Mouse (Mus musculus): ENCODE results near the gene Itk.
"Not testable (repeated sequence)": the region's sequence is repeated elsewhere in the genome, so short reads cannot be mapped to it uniquely, and the experiment has no call there.

The Itk gene

GRCm38 (mm10) chr11:46389336-46390117 is at the start of gene Itk:
TSS of gene Itk (minus strand) at chr11:46389515.
- DNase-seq, result no peak

GRCm38 (mm10) chr11:46437459-46438000 is 48.2 kb upstream of the Itk start:
- DNase-seq, result no peak

DNA sequence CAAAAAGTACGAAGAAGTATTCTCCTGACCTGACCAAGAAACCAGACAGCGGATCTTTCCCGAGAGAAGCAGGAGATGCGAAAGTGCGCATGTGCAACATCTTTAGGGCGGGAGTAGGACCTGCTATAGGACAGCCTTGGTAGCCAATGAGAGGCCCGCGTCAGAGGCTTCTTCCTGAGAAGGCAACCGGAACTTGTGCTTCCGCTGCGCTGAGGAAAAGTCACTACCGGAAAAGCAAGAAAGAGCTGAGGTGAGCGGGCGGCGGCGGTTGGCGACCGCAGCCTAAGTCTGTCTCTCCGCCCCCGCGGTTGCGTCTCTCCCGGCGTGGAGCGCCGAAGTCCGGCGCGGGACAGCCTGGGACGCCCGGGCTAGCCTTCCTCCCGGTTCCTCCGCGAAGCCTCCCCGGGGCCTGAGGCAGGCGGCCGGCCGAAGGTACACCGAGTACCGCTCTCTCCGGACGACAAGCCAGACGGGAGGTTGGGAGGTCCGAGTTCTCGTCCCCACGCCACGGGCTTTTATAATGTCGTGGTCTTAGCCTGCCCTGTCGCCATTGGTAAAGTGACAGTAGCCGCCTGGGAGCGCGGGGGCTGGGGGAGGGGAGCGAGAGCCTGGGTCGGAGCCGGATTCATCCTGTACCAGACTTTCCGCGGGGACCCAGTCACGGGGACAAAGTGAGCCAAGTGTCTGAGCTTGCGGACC is 47.6 kb upstream of the Itk start, which contains the start of gene Med7:
Gene Med7, plus strand, starts transcription at position 166 of the 699 bp plus-strand sequence.
- peak; percentile 97 for DNase-seq

DNA sequence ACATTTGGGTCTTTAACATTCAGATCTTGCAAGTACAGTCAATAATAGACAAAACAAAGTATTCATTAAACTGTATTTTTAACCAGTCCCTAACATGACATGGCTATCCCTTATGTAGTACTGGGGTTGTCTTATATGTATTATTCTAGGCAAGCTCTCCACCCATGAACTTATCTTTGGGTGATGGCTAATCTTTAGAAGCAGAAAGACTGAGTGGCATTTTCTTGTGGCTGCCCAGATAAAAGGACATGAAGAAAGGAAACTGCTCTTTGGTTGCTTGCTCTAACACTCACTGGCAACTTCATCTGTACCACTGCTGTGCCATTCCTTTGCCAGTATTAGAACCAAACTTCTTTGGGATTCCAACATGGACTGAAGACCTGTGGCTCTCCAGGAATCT is 46.0 kb upstream of the Itk start:
- no peak for DNase-seq

GRCm38 (mm10) chr11:46431129-46431528 is 41.8 kb upstream of the Itk start:
- peak; percentile 82 for DNase-seq

GRCm38 (mm10) chr11:46430123-46430522 is 40.8 kb upstream of the Itk start:
- no peak for DNase-seq

DNA sequence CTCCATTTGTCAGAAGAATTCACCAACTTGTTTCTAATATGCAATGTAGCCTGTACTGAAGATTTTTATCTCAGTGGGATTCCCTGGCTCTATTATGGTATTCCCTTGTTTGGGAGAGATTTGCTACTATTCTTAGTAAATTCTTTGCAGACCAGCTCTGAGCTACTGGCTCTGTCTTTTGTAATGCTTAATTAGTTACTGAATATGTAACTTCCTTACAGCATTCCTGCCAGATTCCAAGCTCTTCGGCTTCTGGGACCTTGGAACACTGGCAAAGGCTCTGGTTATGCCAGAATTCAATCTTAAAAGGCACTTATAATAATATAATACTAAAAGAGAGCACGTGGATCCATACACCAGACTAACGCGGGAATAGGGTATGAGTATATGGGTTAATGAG is 38.8 kb upstream of the Itk start:
- DNase-seq, result not testable (repeated sequence)

- DNase-seq, result no peak
Measured at GRCm38 (mm10) chr11:46421086-46421888, 32.0 kb upstream of the Itk start.

DNA sequence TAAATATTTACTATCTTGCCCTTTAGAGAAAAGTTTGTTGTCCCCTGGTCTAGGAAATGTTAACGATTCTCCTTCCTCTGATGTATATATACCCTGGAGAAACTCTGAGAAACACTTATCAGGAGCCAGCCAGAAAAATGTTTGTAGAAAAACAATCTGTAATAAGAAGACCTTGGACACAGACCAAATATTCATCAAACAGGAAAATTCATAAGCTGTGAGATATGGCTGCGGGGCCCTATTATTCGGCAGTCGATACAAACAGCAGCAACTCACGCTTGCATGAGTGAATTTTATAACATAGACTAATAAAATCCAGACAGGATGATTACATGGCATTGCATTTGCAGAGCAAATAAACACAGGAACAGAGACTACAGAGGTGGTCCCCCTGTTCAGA is 29.5 kb upstream of the Itk start:
- DNase-seq, result no peak

DNA sequence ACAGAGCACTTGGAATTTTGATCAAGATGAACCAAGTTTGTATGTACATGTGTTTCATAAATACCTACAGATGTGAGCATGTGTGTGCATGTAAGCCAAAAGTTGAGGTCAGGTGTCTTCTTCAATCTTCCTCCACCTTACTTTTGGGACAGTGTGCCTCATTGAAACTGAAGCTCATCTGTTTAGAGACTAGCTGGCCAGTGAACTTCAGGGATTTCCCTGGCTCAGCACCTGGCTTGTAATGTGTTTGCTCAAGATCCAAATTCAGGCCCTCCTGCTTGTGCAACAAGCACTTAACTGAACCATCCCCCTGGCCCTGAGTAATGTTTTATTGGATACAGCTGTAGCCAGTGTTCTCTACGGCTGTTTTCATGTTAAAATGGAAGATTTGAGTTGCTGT is 29.1 kb upstream of the Itk start:
- no peak for DNase-seq

GRCm38 (mm10) chr11:46410018-46410563 is 20.8 kb upstream of the Itk start:
- no peak for DNase-seq

GRCm38 (mm10) chr11:46406721-46407120 is 17.4 kb upstream of the Itk start:
- peak; percentile 41 for DNase-seq

GRCm38 (mm10) chr11:46404986-46405385 is 15.7 kb upstream of the Itk start:
- no peak for DNase-seq

- no peak for DNase-seq
Measured at GRCm38 (mm10) chr11:46401555-46401954, 12.2 kb upstream of the Itk start.

DNA sequence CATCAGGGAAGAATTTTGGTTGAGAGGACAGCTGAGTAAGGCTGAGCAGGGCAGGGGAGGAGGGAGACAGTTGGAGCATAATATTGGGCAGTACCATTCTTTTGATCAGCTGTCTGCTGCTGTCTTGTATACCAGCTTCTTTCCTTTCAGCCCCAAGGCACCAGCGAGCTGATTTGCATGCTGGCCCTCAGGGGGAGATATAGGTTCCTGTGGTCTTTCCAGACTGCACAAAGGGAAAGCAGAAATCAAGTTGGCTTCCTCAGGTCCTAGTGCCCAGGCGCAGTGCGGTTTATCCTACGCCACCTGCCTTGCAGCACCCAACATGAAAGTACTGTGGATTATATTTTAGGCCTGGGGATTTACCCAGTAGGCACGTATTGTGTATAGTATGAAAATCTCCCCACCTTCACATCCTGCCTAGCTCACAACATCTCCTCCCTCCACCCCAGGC is 9.6 kb upstream of the Itk start:
- DNase-seq, result no peak

DNA sequence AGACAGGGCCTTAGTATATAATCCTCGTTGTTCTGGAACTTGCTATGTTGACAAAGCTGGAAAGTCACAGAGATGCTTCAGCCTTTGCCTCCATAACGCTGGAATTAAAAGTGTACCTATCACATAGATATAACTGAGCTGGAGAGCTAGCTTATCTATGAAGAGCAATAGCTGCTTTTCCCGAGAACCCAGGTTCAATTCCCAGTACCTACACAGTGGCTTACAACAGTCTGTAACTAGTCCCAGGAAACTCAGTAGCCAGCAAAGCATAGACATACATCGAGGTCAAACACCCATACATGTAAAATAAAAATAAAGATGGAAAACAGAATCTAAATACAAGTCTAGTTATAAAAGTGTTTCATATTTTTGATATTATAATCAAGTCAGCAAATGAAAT is 9.2 kb upstream of the Itk start:
- DNase-seq, result no peak

- no peak for DNase-seq
Measured at GRCm38 (mm10) chr11:46397900-46398299, 8.6 kb upstream of the Itk start.

GRCm38 (mm10) chr11:46396860-46397179 is 7.5 kb upstream of the Itk start:
- no peak for DNase-seq

DNA sequence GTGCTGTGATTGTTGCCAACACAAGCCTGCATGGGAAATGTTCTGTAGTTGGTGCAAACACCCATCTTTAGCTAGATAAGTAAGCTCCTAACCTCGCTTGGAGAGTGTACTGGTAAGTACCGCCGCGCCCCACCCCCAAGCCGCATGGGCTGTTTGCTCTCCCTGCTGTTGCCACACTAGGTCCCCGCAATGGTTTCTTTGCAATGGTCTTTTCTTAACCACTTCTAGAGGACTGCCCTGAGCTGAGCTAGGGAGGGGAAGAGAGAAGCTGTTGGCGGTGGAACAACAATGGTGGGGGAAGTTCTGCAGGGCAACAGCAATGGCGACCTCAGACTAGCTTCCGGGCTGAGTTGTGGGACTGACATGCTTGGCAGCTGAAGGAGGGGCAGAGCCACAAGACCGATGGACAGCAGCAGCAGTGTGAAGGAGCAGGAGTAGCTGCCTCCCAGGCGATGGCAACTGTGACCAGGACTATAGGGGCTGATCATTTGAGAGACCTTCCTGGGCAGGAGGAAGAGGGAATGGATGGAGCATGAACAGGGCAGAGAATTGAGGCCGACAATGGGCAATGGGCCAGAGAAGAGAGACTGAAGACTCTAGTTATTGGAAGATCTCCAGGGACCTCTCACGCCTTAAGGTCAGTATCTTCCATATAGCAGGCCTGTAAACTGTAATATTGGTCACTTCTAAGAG is 7.0 kb upstream of the Itk start, which contains the start of gene Fam71b:
Gene Fam71b, plus strand, starts transcription at position 393 of the 693 bp plus-strand sequence.
- DNase-seq, result no peak

GRCm38 (mm10) chr11:46395698-46396097 is 6.4 kb upstream of the Itk start:
- DNase-seq, result no peak

- DNase-seq, result no peak
Measured at GRCm38 (mm10) chr11:46395088-46395487, 5.8 kb upstream of the Itk start.

DNA sequence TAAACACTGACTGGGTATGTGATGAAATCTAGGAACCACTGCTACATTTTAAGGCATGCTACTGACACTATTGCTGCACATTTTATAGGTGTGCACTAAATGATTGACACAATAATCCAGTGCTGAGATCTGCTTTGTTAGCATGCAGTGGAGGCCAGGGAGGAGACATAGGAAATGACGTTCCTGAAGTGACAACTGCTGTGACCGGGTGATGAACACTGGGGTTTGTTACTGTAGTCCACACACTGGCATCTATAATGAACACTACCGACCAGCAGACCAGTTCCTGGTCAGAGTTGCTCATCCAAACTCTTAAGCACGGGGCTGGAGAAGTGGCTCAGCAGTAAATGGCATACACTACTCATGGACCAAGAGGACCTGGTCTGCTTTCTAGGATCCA is 4.1 kb upstream of the Itk start:
- no peak for DNase-seq
